Mouse (Mus musculus) forebrain, postnatal 0 days (tissue): Measurements from ENCODE around the gene Sgcb. TPM values are rescaled to one million over a fixed set of nuclear protein-coding genes. Genes with fewer than 3 reads are reported as not detected.

Source experiments
- ATAC-seq: fragments of 200-750 bp; cut with Nextera tagmentation; 2 replicates; pipeline ENCODE4 v1.8.0; 2017; ENCODE audit warnings: mild to moderate bottlenecking, moderate library complexity
- DNase-seq: peaks from one replicate; pipeline ENCODE4 v3.0.0-alpha.2; 2015
- H3K27ac ChIP-seq: fragments of 300-500 bp; sonication (generic); 2 replicates; pipeline ENCODE4 v1.5.1; 2014; ENCODE audit warnings: low read depth, mild to moderate bottlenecking, antibody characterized with exemption, low read length, moderate library complexity, mixed read lengths
- H3K27me3 ChIP-seq: fragments of 300-500 bp; sonication (generic); 2 replicates; pipeline ENCODE4 v1.6.1; 2014; ENCODE audit warnings: mild to moderate bottlenecking, low read length, mixed read lengths; ENCODE audit not compliant: insufficient read depth
- H3K36me3 ChIP-seq: fragments of 300-500 bp; sonication (generic); 2 replicates; pipeline ENCODE4 v1.6.1; 2014; ENCODE audit warnings: mild to moderate bottlenecking, moderate library complexity; ENCODE audit not compliant: insufficient read depth
- H3K4me1 ChIP-seq: fragments of 300-500 bp; sonication (generic); 2 replicates; pipeline ENCODE4 v1.6.1; 2014; ENCODE audit warnings: antibody characterized with exemption; ENCODE audit not compliant: insufficient read depth
- H3K4me2 ChIP-seq: fragments of 300-500 bp; sonication (generic); 2 replicates; pipeline ENCODE4 v1.6.1; 2014; ENCODE audit warnings: low read depth, mild to moderate bottlenecking, moderate library complexity
- H3K4me3 ChIP-seq: fragments of 300-500 bp; sonication (generic); 2 replicates; pipeline ENCODE4 v1.5.1; 2014; ENCODE audit warnings: low read depth, low read length, mixed read lengths
- H3K9ac ChIP-seq: fragments of 300-500 bp; sonication (generic); 2 replicates; pipeline ENCODE4 v1.6.1; 2014; ENCODE audit warnings: mild to moderate bottlenecking
- H3K9me3 ChIP-seq: fragments of 300-500 bp; sonication (generic); 2 replicates; pipeline ENCODE4 v1.6.1; 2016; ENCODE audit warnings: low read length
- CTCF ChIP-seq: sonication (generic); IDR thresholded peaks from 2 replicates; pipeline ENCODE4 v1.5.1; 2016; ENCODE audit warnings: antibody characterized with exemption, control low read depth, low read depth
- WGBS: fragments of 180-500 bp; shearing (Covaris S2); extraction: QIAGEN DNeasy Blood & Tissue Kit; methylation state at CpG from one replicate; pipeline ENCODE4 v1.1.7; 2014; 5-methylcytosine and 5-hydroxymethylcytosine counted together
- polyA plus RNA-seq: library from polyadenylated mRNA; unstranded; fragments of >200 nt; fragmentation: Nextera tagmentation; extraction: Ambion mirVana; gene quantifications from 2 replicates; pipeline ENCODE4 v1.2.1, GENCODE M21; 2015
- total RNA-seq: library from RNA; depleted of rRNA; stranded (reverse); fragments of >200 nt; gene quantifications from 2 replicates; pipeline ENCODE4 v1.2.3, GENCODE M21; 2014

Gene Sgcb
- total and polyA plus RNA-seq, 2 experiments from 2014 or later: 17.1 to 37.8 TPM

DNA sequence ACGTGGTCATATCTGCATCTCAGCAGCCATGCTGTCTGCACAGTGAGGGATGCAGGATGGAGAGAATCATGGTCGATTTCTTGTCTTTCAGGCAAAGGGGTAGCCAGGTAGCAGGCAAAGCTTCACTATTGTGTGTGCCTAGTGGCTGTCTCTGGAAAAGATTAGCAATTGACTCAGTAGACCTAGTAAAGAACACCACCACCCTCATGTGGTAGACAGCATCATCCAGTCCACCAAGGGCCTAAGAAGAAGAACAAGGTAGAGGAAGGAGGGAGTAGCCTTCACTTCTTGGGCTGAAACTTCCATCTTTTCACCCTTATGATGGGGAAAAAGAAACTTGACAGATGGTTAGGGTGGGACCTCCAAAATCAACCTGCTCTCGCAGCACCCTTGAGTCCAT lies 44.7 kb downstream of the Sgcb start:
- H3K9ac ChIP-seq: no peak overlapping the region
- H3K4me3 ChIP-seq: no peak overlapping the region
- no peak overlapping the region for H3K4me2 ChIP-seq
- no peaks in the 10 kb centered on the region for H3K9me3 ChIP-seq
- WGBS: 77% methylated on average over 3 of the region's 3 CpGs
- no peaks in the 10 kb centered on the region for H3K36me3 ChIP-seq
- peaks cover 6% of the 10 kb centered on the region; the same call in 1 of the 2 replicates for H3K4me1 ChIP-seq
- TF ChIP-seq CTCF: peak; percentile 19; the same call in 1 of the 2 replicates
- ATAC-seq: no peak
- DNase-seq: no peak
- H3K27me3 ChIP-seq: no peaks in the 10 kb centered on the region
- no peak overlapping the region for H3K27ac ChIP-seq

DNA sequence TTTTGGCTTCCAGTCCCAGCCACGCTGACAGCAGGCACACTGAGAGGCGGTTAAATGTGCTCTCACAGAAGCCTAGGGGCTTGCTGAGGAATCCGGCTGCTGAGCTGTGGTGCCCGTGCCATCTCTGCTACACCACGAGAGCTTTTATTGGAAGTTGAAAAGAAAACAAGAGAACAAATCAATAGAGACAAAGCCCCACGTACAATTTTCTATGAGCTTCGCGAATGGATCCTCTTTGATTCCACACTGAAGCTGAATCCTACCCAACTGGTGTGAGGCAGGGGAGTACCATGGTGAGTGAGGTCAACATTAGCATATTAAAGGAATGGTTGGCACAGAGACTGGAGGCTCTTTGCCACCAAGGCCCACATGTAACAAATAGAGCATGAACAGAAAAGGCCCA lies 46.2 kb downstream of the Sgcb start:
- no peak for TF ChIP-seq CTCF

DNA sequence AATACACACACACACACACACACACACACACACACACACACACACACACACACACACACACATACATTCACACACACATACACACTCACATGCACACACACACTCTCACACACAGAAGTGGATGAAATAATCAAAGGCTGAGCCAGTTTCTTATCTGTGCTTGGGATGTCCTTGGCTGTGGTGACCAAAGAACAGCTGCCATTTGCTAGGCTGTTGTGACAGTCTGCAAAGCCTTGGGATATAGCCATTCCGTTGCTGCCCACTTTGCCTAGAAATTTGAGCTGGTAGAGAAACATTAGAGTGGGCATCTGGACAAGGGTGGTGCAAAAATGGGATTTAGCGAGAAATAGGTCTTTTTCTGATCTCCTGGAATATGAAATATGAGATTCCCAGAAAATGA lies 47.6 kb downstream of the Sgcb start:
- Histone ChIP-seq H3K27me3 (no peaks in the 10 kb centered on the region), H3K9ac (no peak overlapping the region), H3K27ac (no peak overlapping the region), H3K4me1 (peaks cover 6% of the 10 kb centered on the region; the same call in 1 of the 2 replicates), H3K9me3 (no peaks in the 10 kb centered on the region), H3K4me2 (no peak overlapping the region), H3K4me3 (no peak overlapping the region), H3K36me3 (no peaks in the 10 kb centered on the region)
- ATAC-seq (0 out of 2 replicates have a peak, but pooled peaks have one; percentile 10), DNase-seq (peak; percentile 22)
- TF ChIP-seq CTCF: no peak
- 53% methylated on average over 2 of the region's 2 CpGs for WGBS

More for the DNA sequence above, 46.2 kb downstream of the Sgcb start:
- no peaks in the 10 kb centered on the region for H3K36me3 ChIP-seq
- DNase-seq (peak; percentile 63), ATAC-seq (peak; percentile 87)
- no peaks in the 10 kb centered on the region for H3K9me3 ChIP-seq
- H3K27ac ChIP-seq: peak overlapping the region; percentile 9; the same call in 1 of the 2 replicates
- no peak overlapping the region for H3K4me3 ChIP-seq
- WGBS: 20% methylated on average over 8 of the region's 8 CpGs
- no peak overlapping the region for H3K9ac ChIP-seq
- no peaks in the 10 kb centered on the region for H3K27me3 ChIP-seq
- H3K4me2 ChIP-seq: no peak overlapping the region
- H3K4me1 ChIP-seq: peaks cover 6% of the 10 kb centered on the region; the same call in 1 of the 2 replicates

DNA sequence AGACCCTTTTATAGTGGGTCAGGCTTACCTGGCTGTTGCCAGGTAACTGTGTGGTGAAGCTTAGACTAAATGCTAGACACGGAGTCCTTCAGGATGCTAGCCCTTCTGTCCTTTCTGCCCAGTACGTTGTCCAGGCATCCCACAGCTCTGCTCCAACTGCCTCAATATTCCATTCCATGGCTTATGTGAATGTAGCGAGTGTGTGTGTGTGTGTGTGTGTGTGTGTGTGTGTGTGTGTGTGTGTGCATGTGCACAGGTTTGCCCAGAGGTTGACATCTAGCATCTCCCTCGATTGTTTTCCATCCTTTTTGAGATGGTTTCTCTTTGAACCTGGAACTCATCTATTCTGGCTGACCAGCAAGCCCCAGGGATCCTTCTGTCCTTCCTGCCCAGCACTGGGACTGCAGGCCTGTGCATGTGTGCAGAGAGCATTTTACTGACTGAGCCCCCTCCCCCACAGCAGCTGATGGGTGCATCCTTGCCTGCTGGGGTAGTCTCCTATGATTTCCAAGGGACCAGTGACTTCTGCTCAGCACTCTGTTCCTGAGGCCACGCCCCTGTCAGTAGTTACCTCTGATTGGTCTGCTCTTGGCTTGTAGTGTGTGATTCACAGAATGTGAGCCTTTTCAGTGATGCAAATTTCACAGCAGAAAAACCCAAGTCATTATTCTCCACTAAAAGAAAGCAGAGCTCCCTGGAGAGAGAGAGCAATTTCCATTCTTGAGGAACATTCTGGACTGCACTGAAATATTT lies 48.5 kb downstream of the Sgcb start:
- Histone ChIP-seq H3K9me3 (no peaks in the 10 kb centered on the region), H3K27ac (no peak overlapping the region), H3K36me3 (no peaks in the 10 kb centered on the region), H3K4me1 (peaks cover 6% of the 10 kb centered on the region; the same call in 1 of the 2 replicates), H3K27me3 (no peaks in the 10 kb centered on the region), H3K9ac (no peak overlapping the region), H3K4me3 (no peak overlapping the region), H3K4me2 (no peak overlapping the region)
- 59% methylated on average over 5 of the region's 5 CpGs for WGBS
- ATAC-seq (peak; percentile 77), DNase-seq (peak; percentile 31)
- no peak for TF ChIP-seq CTCF

DNA sequence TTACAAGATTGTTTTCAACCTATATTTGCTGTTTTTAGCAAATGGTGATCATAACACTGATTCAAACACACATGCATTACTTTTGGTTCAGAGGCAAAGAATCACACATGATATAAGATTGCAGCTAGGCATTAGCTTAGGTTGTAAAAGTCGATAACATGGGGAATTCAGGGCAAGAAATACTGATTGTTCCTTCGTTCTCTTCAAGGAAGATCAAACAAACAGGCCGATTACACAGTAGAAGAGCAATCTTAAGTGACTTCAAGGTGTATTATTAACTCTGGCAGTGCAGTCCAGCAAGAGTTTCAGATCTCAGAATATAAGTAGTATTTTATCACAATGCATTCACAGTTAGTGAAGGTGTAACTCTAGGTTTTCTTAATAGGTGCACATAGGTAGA lies 60.5 kb downstream of the Sgcb start:
- no peak for DNase-seq
- no peak for TF ChIP-seq CTCF
- WGBS: 73% methylated on average over 3 of the region's 3 CpGs

DNA sequence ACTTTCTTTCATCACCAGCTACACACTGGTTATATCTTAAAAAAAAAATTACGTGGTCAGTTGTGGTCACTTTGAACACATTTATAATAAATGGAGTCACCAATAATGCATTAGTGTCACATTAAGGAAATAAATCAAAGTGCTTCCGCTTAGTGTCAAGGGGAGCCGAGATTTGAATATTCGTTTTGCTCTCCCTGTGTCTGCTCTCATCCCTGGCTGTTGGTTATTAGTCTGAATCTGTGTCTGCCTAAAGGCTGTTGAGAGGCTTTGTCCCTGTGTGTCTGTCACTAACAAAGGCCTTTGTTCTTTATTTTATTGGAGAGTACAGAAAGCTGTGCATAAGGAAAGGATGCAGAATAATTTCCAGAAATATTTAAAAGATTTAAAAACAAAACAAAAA lies 61.0 kb downstream of the Sgcb start:
- Histone ChIP-seq H3K9me3 (no peaks in the 10 kb centered on the region), H3K27ac (no peak overlapping the region), H3K9ac (no peak overlapping the region), H3K4me1 (peaks cover 9% of the 10 kb centered on the region), H3K36me3 (no peaks in the 10 kb centered on the region), H3K4me3 (no peak overlapping the region), H3K27me3 (no peaks in the 10 kb centered on the region), H3K4me2 (no peak overlapping the region)
- TF ChIP-seq CTCF: no peak
- ATAC-seq: no peak
- 60% methylated on average over 4 of the region's 4 CpGs for WGBS
- DNase-seq: no peak

More for the DNA sequence above, 60.5 kb downstream of the Sgcb start:
- peaks cover 9% of the 10 kb centered on the region for H3K4me1 ChIP-seq
- no peak overlapping the region for H3K27ac ChIP-seq
- H3K27me3 ChIP-seq: no peaks in the 10 kb centered on the region
- no peak overlapping the region for H3K9ac ChIP-seq
- no peak overlapping the region for H3K4me3 ChIP-seq
- H3K9me3 ChIP-seq: no peaks in the 10 kb centered on the region
- no peak for ATAC-seq
- H3K4me2 ChIP-seq: no peak overlapping the region
- H3K36me3 ChIP-seq: no peaks in the 10 kb centered on the region
